Mouse (Mus musculus) lung, embryonic 15.5 days (tissue): ENCODE measurements at regions not wholly inside any gene's neighbourhood (a gene's known extent, or its start where the extent isn't known, plus 50 kb on each side); places are given as distances from the start of the nearest gene placed in this dataset.

Experiments
- ATAC-seq: fragments of 200-750 bp; cut with Nextera tagmentation; 2 replicates; pipeline ENCODE4 v1.8.0; 2017; ENCODE audit warnings: moderate number of reproducible peaks, borderline replicate concordance; ENCODE audit not compliant: low FRiP score, low TSS enrichment; ENCODE audit errors: extremely low read depth
- H3K27ac ChIP-seq: fragments of 300-500 bp; sonication (generic); 2 replicates; pipeline ENCODE4 v1.5.1; 2015; ENCODE audit warnings: moderate library complexity, mild to moderate bottlenecking, inconsistent platforms
- H3K27me3 ChIP-seq: fragments of 300-500 bp; sonication (generic); 2 replicates; pipeline ENCODE4 v1.6.1; 2015; ENCODE audit warnings: inconsistent platforms
- H3K36me3 ChIP-seq: fragments of 300-500 bp; sonication (generic); 2 replicates; pipeline ENCODE4 v1.6.1; 2015; ENCODE audit warnings: inconsistent platforms
- H3K4me1 ChIP-seq: fragments of 300-500 bp; sonication (generic); 2 replicates; pipeline ENCODE4 v1.6.1; 2015; ENCODE audit warnings: inconsistent platforms
- H3K4me2 ChIP-seq: fragments of 300-500 bp; sonication (generic); 2 replicates; pipeline ENCODE4 v1.6.1; 2015; ENCODE audit warnings: inconsistent platforms, mild to moderate bottlenecking, moderate library complexity
- H3K4me3 ChIP-seq: fragments of 300-500 bp; sonication (generic); 2 replicates; pipeline ENCODE4 v1.5.1; 2015; ENCODE audit warnings: mild to moderate bottlenecking, inconsistent platforms
- H3K9ac ChIP-seq: fragments of 300-500 bp; sonication (generic); 2 replicates; pipeline ENCODE4 v1.6.1; 2015; ENCODE audit warnings: inconsistent platforms
- H3K9me3 ChIP-seq: fragments of 300-500 bp; sonication (generic); 2 replicates; pipeline ENCODE4 v1.6.1; 2016; ENCODE audit warnings: inconsistent platforms
- WGBS: fragments of 180-500 bp; shearing (Covaris S2); methylation state at CpG from one replicate; pipeline ENCODE4 v1.1.7; 2015; 5-methylcytosine and 5-hydroxymethylcytosine counted together

GRCm38 (mm10) chr2:78530535-78530934 lies 337.4 kb upstream of the Ube2e3 start:
- 23% methylated on average over 2 of the region's 2 CpGs for WGBS
- Histone ChIP-seq H3K9ac (no peak overlapping the region), H3K36me3 (no peaks in the 10 kb centered on the region), H3K9me3 (no peaks in the 10 kb centered on the region), H3K4me2 (no peak overlapping the region), H3K4me1 (no peaks in the 10 kb centered on the region), H3K27ac (no peak overlapping the region), H3K4me3 (no peak overlapping the region), H3K27me3 (no peaks in the 10 kb centered on the region)
- no peak for ATAC-seq

DNA sequence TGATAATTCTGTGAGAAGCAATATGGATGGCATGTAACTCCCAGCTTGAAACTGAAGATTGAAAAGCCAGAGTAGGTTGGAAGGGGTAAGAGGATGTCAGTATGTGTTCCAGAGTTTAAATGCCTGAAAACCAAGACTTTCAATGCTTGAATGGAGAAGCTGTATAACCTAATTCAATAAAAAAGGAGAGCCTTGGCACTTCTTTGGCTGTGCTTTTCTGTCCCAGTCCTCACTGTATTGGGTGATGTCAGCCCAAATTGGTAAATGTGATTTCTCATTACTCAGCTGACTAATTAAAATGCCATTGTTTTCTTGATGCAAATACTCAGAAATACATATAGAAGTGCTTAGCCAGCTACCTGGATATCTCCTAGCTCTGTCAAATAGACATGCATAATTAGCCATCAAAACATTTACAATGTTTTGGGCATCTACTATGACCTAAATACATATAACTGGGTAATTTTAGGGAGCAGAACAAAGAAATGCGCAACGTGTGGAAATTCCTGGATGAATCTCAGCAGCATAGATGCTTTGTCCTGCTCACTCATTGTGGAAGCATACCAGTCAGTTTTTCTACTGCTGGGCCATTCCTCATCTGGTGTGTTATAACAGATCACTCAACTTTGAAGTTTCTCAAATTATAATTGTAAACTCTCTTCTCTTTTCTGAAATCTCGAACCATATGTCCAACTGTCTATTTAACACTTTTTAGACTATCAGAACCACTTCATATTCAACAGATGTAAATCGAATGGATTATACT lies 347.5 kb upstream of the Ube2e3 start:
- 84% methylated on average over 4 of the region's 4 CpGs for WGBS
- Histone ChIP-seq H3K4me1 (no peaks in the 10 kb centered on the region), H3K36me3 (no peaks in the 10 kb centered on the region), H3K27ac (no peak overlapping the region), H3K4me2 (no peak overlapping the region), H3K9ac (no peak overlapping the region), H3K9me3 (no peaks in the 10 kb centered on the region), H3K4me3 (no peak overlapping the region), H3K27me3 (no peaks in the 10 kb centered on the region)
- ATAC-seq: no peak

DNA sequence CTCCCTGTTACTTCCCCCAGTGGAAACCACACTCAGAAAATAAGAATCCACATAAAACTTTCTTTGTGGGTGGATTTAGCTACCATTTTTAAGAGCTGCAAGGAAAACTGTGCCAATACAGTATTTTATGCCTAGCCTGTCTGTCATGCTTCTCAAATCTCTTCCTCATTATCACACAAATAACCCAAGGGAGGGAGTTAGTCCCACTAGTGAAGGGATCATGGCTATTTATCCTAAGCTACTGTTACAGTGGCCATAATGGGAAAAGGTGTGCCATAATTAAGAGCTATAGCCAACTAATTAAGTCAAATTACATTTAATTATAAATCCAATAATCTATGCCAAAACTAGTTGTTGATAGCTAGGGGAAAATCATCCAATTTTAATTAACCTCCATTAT lies 374.8 kb upstream of the Ube2e3 start:
- H3K36me3 ChIP-seq: no peaks in the 10 kb centered on the region
- H3K4me2 ChIP-seq: no peak overlapping the region
- H3K27ac ChIP-seq: no peak overlapping the region
- ATAC-seq: no peak
- no peak overlapping the region for H3K9ac ChIP-seq
- H3K9me3 ChIP-seq: no peaks in the 10 kb centered on the region
- H3K27me3 ChIP-seq: no peaks in the 10 kb centered on the region
- no peaks in the 10 kb centered on the region for H3K4me1 ChIP-seq
- no peak overlapping the region for H3K4me3 ChIP-seq

DNA sequence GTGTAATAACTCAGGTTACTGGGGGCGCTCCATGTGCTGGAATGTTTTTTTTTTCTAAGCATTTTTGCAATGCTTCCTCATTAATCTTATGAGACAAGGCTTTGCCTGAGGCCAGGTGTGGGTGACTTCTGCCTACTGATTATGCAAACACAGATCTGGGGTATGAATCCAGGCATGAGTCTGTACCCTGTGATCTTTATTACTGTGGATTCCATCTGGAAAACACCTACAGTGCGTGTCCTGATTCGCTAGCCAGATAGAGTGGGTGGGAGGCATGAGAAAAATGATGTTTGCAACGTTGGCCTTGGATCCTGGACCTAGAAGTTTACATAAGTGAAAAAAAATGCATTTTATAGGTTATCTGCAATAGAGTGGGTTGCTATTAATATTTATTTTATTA lies 387.9 kb upstream of the Ube2e3 start:
- no peaks in the 10 kb centered on the region for H3K36me3 ChIP-seq
- ATAC-seq: no peak
- H3K27me3 ChIP-seq: no peaks in the 10 kb centered on the region
- H3K27ac ChIP-seq: no peak overlapping the region
- no peak overlapping the region for H3K9ac ChIP-seq
- 52% methylated on average over 4 of the region's 4 CpGs for WGBS
- H3K9me3 ChIP-seq: no peaks in the 10 kb centered on the region
- no peak overlapping the region for H3K4me3 ChIP-seq
- no peak overlapping the region for H3K4me2 ChIP-seq
- H3K4me1 ChIP-seq: no peaks in the 10 kb centered on the region

GRCm38 (mm10) chr2:78459444-78459843 lies 408.5 kb upstream of the Ube2e3 start:
- no peak overlapping the region for H3K9ac ChIP-seq
- no peaks in the 10 kb centered on the region for H3K27me3 ChIP-seq
- no peaks in the 10 kb centered on the region for H3K4me1 ChIP-seq
- no peak for ATAC-seq
- no peaks in the 10 kb centered on the region for H3K36me3 ChIP-seq
- WGBS: 65% methylated on average over 4 of the region's 4 CpGs
- H3K4me3 ChIP-seq: no peak overlapping the region
- H3K9me3 ChIP-seq: no peaks in the 10 kb centered on the region
- no peak overlapping the region for H3K27ac ChIP-seq
- no peak overlapping the region for H3K4me2 ChIP-seq

DNA sequence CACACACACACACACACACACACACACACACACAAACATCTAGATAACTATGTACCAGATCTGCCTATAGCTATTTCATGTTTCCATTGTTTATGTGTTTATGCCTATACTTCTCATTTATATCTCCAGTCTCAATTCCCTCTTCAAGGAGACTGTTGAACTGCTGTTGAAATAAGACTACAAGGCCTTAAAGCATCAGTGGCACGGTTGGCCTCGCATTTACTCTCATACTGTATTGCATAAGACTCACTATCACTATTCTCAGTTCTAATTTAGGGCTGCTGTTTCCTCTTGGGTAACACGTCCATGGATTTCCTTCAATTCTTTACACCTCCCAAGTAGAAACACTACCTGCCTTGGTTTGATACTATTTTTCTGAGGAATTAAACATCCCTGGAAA lies 414.5 kb upstream of the Ube2e3 start:
- WGBS: 81% methylated on average over 3 of the region's 3 CpGs
- ATAC-seq: no peak
- H3K4me1 ChIP-seq: no peaks in the 10 kb centered on the region

DNA sequence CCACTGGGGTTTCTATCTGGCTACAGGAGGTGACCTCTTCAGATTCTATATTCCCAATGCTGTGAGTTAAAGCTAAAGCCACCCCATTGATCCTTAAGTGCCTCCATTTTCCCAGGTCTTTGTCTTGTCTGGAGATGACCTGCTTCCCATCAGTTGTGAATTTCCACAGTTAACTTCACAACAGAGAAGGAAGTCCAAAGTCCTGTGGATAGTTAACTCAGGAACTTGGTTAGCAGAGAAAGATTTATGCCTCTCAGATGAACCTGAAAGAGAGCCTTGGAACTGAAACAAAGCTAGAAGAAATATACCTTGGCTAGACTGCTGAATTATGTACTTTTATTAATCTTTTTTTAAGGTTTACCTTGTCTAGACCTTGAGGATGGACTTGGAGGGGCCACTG lies 431.1 kb upstream of the Ube2e3 start:
- Histone ChIP-seq H3K4me3 (no peak overlapping the region), H3K27ac (no peak overlapping the region), H3K9me3 (no peaks in the 10 kb centered on the region), H3K9ac (no peak overlapping the region), H3K36me3 (no peaks in the 10 kb centered on the region), H3K4me2 (no peak overlapping the region), H3K27me3 (no peaks in the 10 kb centered on the region), H3K4me1 (no peaks in the 10 kb centered on the region)
- ATAC-seq: no peak

More for the DNA sequence above, 414.5 kb upstream of the Ube2e3 start:
- Histone ChIP-seq H3K9me3 (no peaks in the 10 kb centered on the region), H3K36me3 (no peaks in the 10 kb centered on the region), H3K4me3 (no peak overlapping the region), H3K27me3 (no peaks in the 10 kb centered on the region), H3K9ac (no peak overlapping the region), H3K4me2 (no peak overlapping the region), H3K27ac (no peak overlapping the region)

- H3K4me3 ChIP-seq: no peak overlapping the region
- no peak overlapping the region for H3K4me2 ChIP-seq
- no peak overlapping the region for H3K9ac ChIP-seq
- H3K9me3 ChIP-seq: no peaks in the 10 kb centered on the region
- H3K4me1 ChIP-seq: no peaks in the 10 kb centered on the region
- H3K27me3 ChIP-seq: no peaks in the 10 kb centered on the region
- no peak for ATAC-seq
- no peak overlapping the region for H3K27ac ChIP-seq
- WGBS: 58% methylated on average over 2 of the region's 2 CpGs
- H3K36me3 ChIP-seq: no peaks in the 10 kb centered on the region
These were observed 432.9 kb upstream of the Ube2e3 start for GRCm38 (mm10) chr2:78435071-78435470.

DNA sequence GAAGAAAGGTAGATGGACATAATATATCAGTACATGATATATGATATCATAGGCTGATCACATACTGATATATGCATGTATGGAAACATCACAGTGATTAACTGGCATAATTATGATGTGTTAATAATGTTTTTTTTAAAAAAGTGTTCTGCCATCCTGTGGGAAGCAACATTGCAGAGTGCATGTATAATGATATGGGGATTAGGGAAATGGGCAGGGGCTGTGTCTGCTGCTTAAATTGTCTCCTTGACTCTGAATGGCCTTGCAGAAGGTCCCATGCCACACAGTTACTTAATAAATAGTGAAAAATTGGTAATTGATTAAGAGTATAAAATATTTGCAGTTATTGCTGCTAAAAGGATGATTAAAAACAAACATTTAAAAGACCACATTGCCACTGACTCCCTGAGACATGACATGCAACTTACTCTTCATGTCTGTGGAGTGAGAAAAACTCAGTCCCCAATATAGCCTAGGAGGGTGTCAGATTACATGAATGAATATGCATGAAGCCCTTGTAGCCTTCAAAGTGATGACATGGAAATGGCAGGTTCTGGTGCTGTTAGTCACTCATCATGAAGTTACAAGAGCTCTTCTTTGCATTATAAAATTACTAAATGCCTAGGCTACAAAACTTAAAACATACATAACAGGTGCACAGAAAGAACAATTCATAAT lies 440.1 kb upstream of the Ube2e3 start:
- Histone ChIP-seq H3K4me3 (no peak overlapping the region), H3K27ac (no peak overlapping the region), H3K36me3 (no peaks in the 10 kb centered on the region), H3K4me2 (no peak overlapping the region), H3K4me1 (no peaks in the 10 kb centered on the region), H3K9me3 (no peaks in the 10 kb centered on the region), H3K27me3 (no peaks in the 10 kb centered on the region), H3K9ac (no peak overlapping the region)
- no peak for ATAC-seq

DNA sequence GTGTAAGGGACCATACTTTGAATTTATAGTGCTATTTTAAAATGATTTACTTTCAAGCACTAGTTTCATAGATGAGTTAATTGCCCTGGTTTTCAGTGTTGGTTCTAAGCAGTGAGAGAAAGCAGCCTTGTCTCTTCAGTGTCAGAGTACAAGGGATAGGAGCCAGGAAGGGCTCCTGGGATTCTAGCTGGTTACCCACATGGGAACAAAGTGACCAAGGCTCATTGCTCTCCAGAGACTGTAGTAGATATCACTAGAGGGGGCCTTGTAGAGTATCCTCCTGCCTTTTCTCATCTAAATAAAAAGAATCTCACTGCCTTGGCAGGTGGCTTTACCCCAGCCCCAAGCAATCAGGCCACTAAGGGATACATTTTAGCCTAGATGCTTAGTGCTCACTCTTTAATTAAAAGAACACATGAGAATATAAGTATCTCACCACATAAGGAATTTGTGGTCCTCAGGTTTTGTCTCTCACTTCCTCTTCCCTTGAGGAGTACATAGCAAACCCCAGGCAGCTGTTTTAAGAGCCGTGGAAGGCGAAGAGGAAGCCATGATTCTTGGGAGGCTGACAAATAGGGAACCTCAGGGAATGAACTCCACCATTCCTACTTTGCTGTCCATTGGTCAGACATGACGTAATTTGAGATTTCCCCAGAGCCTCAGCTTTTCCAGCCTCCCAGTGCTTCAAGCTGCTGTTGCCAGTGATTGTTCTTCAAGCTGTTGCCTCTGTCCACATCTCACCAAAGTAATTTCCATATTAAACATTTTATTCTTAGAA lies 449.2 kb upstream of the Ube2e3 start:
- WGBS: 54% methylated on average over 3 of the region's 3 CpGs
- ATAC-seq: no peak
- Histone ChIP-seq H3K4me2 (no peak overlapping the region), H3K4me3 (no peak overlapping the region), H3K4me1 (no peaks in the 10 kb centered on the region), H3K27me3 (no peaks in the 10 kb centered on the region), H3K27ac (no peak overlapping the region), H3K36me3 (no peaks in the 10 kb centered on the region), H3K9me3 (no peaks in the 10 kb centered on the region), H3K9ac (no peak overlapping the region)

GRCm38 (mm10) chr2:78416574-78417109 lies 451.3 kb upstream of the Ube2e3 start:
- H3K9ac ChIP-seq: no peak overlapping the region
- no peaks in the 10 kb centered on the region for H3K27me3 ChIP-seq
- H3K36me3 ChIP-seq: no peaks in the 10 kb centered on the region
- 33% methylated on average over 2 of the region's 2 CpGs for WGBS
- no peak overlapping the region for H3K27ac ChIP-seq
- H3K9me3 ChIP-seq: no peaks in the 10 kb centered on the region
- H3K4me3 ChIP-seq: no peak overlapping the region
- no peaks in the 10 kb centered on the region for H3K4me1 ChIP-seq
- H3K4me2 ChIP-seq: no peak overlapping the region
- peak; percentile 90 for ATAC-seq

DNA sequence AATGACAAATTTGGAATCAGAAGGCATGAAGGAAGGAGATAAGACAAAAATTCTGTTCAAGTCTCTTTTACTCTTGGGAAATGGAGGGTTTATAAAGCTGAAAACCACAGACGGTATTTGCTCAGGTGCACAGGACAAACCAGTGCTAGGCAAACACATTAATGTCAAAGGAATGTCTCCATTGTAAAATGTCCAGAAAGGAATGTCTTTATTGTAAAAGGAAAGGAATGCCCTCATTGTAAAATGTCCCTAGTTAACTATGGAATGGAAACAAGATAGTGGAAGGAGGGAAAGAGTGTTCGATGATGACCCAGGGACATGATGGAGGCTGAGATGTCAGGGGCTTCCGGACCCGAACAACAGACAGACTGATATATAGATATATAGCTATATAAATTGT lies 454.9 kb upstream of the Ube2e3 start:
- Histone ChIP-seq H3K9me3 (no peaks in the 10 kb centered on the region), H3K36me3 (no peaks in the 10 kb centered on the region), H3K27me3 (no peaks in the 10 kb centered on the region), H3K4me1 (no peaks in the 10 kb centered on the region), H3K4me2 (peak overlapping the region; percentile 3; the same call in 1 of the 2 replicates), H3K27ac (peak overlapping the region; percentile 27), H3K4me3 (no peak overlapping the region), H3K9ac (no peak overlapping the region)
- ATAC-seq: no peak
- WGBS: 61% methylated on average over 4 of the region's 4 CpGs
